Mouse (Mus musculus): ENCODE data around the gene Ppih.
"Not testable (repeated sequence)": the region's sequence is repeated elsewhere in the genome, so short reads cannot be mapped to it uniquely, and the experiment has no call there.

Ppih gene

GRCm38 (mm10) chr4:119291921-119292320, 28.4 kb downstream of the Ppih start:
- no peak for DNase-seq (ENCODE audit: low read depth, low spot score)

GRCm38 (mm10) chr4:119285336-119285735, 35.0 kb downstream of the Ppih start:
- DNase-seq (ENCODE audit: low read depth, low spot score), result no peak

DNA sequence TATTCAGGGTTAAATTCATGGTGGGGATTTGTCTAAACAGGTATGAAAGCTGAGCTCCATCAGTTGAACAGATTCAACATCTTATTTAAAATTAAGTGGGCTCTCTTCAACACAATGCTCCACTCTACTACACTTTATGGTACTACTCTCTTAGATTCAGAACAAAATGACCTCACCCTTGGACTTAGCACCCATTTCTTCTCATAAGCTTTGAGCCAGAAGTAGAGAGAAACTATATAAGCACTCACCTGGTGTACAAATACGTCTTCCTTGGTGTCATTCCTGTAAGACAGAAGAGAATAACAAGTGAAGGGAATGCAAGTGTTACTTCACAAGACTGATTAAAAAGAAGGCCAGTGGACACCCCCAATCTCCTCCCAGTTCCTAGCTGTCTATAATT, 35.5 kb downstream of the Ppih start:
- DNase-seq (ENCODE audit: low read depth, low spot score), result no peak

GRCm38 (mm10) chr4:119278784-119279183, 41.6 kb downstream of the Ppih start:
- not testable (repeated sequence) for DNase-seq (ENCODE audit: low read depth, low spot score)

- DNase-seq (ENCODE audit: low read depth, low spot score), result no peak
Observed at GRCm38 (mm10) chr4:119275726-119276125, 44.6 kb downstream of the Ppih start.

- DNase-seq (ENCODE audit: low read depth, low spot score), result no peak
Observed at GRCm38 (mm10) chr4:119275226-119275625, 45.1 kb downstream of the Ppih start.

DNA sequence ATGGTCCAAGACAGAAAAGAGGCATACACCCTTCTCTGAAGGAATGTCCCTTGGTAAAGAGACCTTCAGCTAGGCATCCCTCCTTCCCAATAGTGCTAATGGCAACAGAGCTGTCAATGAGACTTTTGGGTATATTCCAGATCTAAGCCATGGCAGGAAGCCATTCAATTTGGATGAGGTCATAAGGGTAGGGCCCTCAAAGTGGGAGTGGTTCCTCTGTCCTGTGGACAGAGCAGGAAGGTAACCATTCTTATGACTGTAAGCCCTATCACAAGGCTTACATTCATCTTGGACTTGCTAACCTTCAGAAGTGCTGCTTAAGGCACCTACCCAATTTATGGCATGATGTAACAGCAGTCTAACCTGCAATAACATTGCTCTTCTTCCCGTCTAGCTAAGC, 45.7 kb downstream of the Ppih start:
- no peak for DNase-seq (ENCODE audit: low read depth, low spot score)

DNA sequence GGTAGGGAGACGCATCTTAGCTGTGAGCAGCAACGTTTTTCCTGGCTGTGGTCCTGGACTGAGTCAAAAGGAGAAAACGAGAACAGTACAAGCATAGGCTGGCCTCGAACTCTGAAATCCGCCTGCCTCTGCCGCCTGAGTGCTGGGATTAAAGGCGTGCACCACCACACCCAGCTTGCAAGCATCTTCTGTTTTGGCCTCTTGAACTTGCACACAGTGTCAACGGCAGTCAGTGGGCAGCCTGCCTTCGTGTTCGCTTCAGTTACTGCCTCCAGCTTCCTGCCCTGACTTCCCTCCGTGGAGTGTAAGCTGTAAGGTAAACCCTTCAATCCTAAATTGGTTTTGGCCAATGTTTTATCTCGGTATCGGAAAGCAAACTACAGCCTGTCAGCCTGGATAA, 53.7 kb downstream of the Ppih start:
- no peak for DNase-seq (ENCODE audit: low read depth, low spot score)

DNA sequence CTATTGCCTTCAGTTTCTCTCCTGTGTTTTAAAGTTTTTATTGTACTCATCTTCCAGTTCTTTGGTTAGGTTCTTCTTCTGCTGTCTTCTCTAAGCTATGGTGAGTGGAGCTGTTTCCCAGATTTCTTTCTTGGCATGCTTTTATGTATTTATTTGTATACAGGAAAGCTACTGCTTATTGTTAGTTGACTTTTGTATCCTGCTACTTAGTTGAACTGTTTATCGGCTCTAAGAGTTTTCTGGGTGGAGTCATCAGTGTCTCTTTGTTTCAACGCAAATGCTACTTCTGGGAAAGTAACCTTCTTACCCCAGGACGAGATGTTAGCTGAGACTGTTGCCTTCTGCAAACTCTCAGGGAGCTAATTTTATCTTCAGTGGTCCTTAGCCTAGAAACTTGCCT, 56.9 kb downstream of the Ppih start:
- DNase-seq (ENCODE audit: low read depth, low spot score), result no peak

- DNase-seq (ENCODE audit: low read depth, low spot score), result no peak
Observed at GRCm38 (mm10) chr4:119262483-119262882, 57.9 kb downstream of the Ppih start.

- DNase-seq (ENCODE audit: low read depth, low spot score), result no peak
Observed at GRCm38 (mm10) chr4:119261087-119261713, 59.1 kb downstream of the Ppih start.

- no peak for DNase-seq (ENCODE audit: low read depth, low spot score)
Observed at GRCm38 (mm10) chr4:119259344-119260254, 60.7 kb downstream of the Ppih start.

- DNase-seq (ENCODE audit: low read depth, low spot score), result no peak
Observed at GRCm38 (mm10) chr4:119257083-119257482, 63.3 kb downstream of the Ppih start.

DNA sequence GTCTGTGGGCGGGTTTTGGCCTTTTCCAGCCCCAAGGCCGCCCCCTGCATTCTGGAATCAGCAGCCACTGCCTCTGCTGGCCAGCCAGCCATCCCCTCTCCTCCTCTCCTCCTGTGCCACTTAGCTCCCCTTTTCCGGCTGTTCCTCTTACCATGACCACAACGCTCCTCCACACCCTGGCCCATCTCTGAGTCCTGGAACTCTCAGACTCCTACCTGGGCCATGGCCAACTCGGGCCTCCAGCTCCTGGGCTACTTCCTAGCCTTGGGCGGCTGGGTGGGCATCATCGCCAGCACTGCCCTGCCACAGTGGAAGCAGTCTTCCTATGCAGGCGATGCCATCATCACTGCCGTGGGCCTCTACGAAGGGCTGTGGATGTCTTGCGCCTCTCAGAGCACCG, 65.0 kb downstream of the Ppih start, which contains the start of gene Cldn19:
Cldn19 (plus strand) TSS at position 64 of the 400 bp plus-strand sequence.
- no peak for DNase-seq (ENCODE audit: low read depth, low spot score)

GRCm38 (mm10) chr4:119254012-119254618, 66.2 kb downstream of the Ppih start:
- DNase-seq (ENCODE audit: low read depth, low spot score), result no peak

- DNase-seq (ENCODE audit: low read depth, low spot score), result no peak
Observed at GRCm38 (mm10) chr4:119252025-119252808, 68.1 kb downstream of the Ppih start.

Measured in WW6 (cell line).